8 mouse cellular contexts compared by ENCODE assay signal in genomic region chr11:22981543-22981950, GRCm38 (mm10). TPM values are rescaled to one million over a fixed set of nuclear protein-coding genes. Genes with fewer than 3 reads are reported as not detected.
DNase-seq lines count a peak whose midpoint lies in the region; ATAC-seq lines count a peak whose summit lies in the region.

No protein-coding gene starts in this region.

- peak overlapping the region; percentile 97 for H3K27ac ChIP-seq in lung, embryonic 15.5 days
- peak overlapping the region; percentile 98 for H3K27ac ChIP-seq in embryonic facial prominence, embryonic 13.5 days
- peak overlapping the region; percentile 91 for H3K27ac ChIP-seq in hindbrain, embryonic 14.5 days

- peak overlapping the region; percentile 73 for H3K9ac ChIP-seq in lung, embryonic 15.5 days
- peak overlapping the region; percentile 86 for H3K9ac ChIP-seq in embryonic facial prominence, embryonic 13.5 days
- peak overlapping the region; percentile 65 for H3K9ac ChIP-seq in hindbrain, embryonic 14.5 days

- H3K27me3 ChIP-seq in lung, embryonic 15.5 days, result no peaks in the 10 kb centered on the region
- no peaks in the 10 kb centered on the region for H3K27me3 ChIP-seq in embryonic facial prominence, embryonic 13.5 days
- no peaks in the 10 kb centered on the region for H3K27me3 ChIP-seq in hindbrain, embryonic 14.5 days (ENCODE audit: control insufficient read depth, insufficient read depth, low read length)

- DNase-seq in lung, postnatal 10 days, result no peak
- DNase-seq in hindbrain, embryonic 14.5 days (ENCODE audit: low spot score), result no peak
- DNase-seq in urinary bladder, postnatal 14 days (ENCODE audit: low spot score), result no peak
- no peak for DNase-seq in urinary bladder, postnatal 36 days (ENCODE audit: low spot score in 2 of 2)
- no peak for DNase-seq in layer of hippocampus, adult 18-20 months (ENCODE audit: low spot score in 2 of 2)

- ATAC-seq in lung, embryonic 15.5 days (ENCODE audit: borderline replicate concordance, extremely low read depth, low FRiP score, low TSS enrichment), result peak; percentile 40; the same call in 1 of the 2 replicates
- no peak for ATAC-seq in embryonic facial prominence, embryonic 13.5 days (ENCODE audit: insufficient number of reproducible peaks, insufficient read depth, low FRiP score, low TSS enrichment, low read depth)
- peak; percentile 34 for ATAC-seq in hindbrain, embryonic 14.5 days (ENCODE audit: low FRiP score)
- ATAC-seq in megakaryocyte-erythroid progenitor cell, adult 5-6 weeks (replicated peaks; ENCODE audit: low FRiP score, low TSS enrichment, poor library complexity, severe bottlenecking), result peak; percentile 38

- WGBS in lung, embryonic 15.5 days, result under 1% methylated on average over 12 of the region's 12 CpGs
- WGBS in embryonic facial prominence, embryonic 13.5 days, result 4% methylated on average over 12 of the region's 12 CpGs
- WGBS in hindbrain, embryonic 14.5 days, result 3% methylated on average over 12 of the region's 12 CpGs

- peak overlapping the region; percentile 70 for H3K4me2 ChIP-seq in lung, embryonic 15.5 days
- H3K4me2 ChIP-seq in embryonic facial prominence, embryonic 13.5 days, result peak overlapping the region; percentile 78
- peak overlapping the region; percentile 60 for H3K4me2 ChIP-seq in hindbrain, embryonic 14.5 days (replicated peaks)

- H3K4me1 ChIP-seq in lung, embryonic 15.5 days, result peaks cover 20% of the 10 kb centered on the region
- H3K4me1 ChIP-seq in embryonic facial prominence, embryonic 13.5 days, result peaks cover 21% of the 10 kb centered on the region
- peaks cover 27% of the 10 kb centered on the region for H3K4me1 ChIP-seq in hindbrain, embryonic 14.5 days (replicated peaks; ENCODE audit: control insufficient read depth, insufficient read depth, low read length)

- peak overlapping the region; percentile 67 for H3K4me3 ChIP-seq in lung, embryonic 15.5 days
- H3K4me3 ChIP-seq in embryonic facial prominence, embryonic 13.5 days, result peak overlapping the region; percentile 70
- H3K4me3 ChIP-seq in hindbrain, embryonic 14.5 days (replicated peaks; ENCODE audit: low read length), result peak overlapping the region; percentile 51

- no peaks in the 10 kb centered on the region for H3K9me3 ChIP-seq in lung, embryonic 15.5 days
- H3K9me3 ChIP-seq in embryonic facial prominence, embryonic 13.5 days, result no peaks in the 10 kb centered on the region
- no peaks in the 10 kb centered on the region for H3K9me3 ChIP-seq in hindbrain, embryonic 14.5 days (ENCODE audit: control insufficient read depth, low read length)

- peaks cover 16% of the 10 kb centered on the region; the same call in 1 of the 2 replicates for H3K36me3 ChIP-seq in lung, embryonic 15.5 days
- H3K36me3 ChIP-seq in embryonic facial prominence, embryonic 13.5 days, result peaks cover 19% of the 10 kb centered on the region
- peaks cover 17% of the 10 kb centered on the region for H3K36me3 ChIP-seq in hindbrain, embryonic 14.5 days (replicated peaks; ENCODE audit: control insufficient read depth, insufficient read depth)

RNA-seq across cellular contexts. Expression of gene Gm28048, which starts 0.3 kb away (rescaled TPM):
- 14.6 and 16.3 TPM in 2 replicates for polyA plus RNA-seq in lung, embryonic 15.5 days (2015; fragmentation: Nextera tagmentation; extraction: Ambion mirVana)
- 8.6 and 12.3 TPM in 2 replicates for polyA plus RNA-seq in embryonic facial prominence, embryonic 13.5 days (2015; fragmentation: Nextera tagmentation; extraction: Ambion mirVana)
- 3.2 and 4.3 TPM in 2 replicates for polyA plus RNA-seq in hindbrain, embryonic 14.5 days (2014; fragmentation: Nextera tagmentation; extraction: Ambion mirVana)
- total RNA-seq in megakaryocyte-erythroid progenitor cell, adult 5-6 weeks (2014; fragmentation: Nextera tagmentation), result 31.4 and 32.3 TPM in 2 replicates
- total RNA-seq in megakaryocyte-erythroid progenitor cell, adult 5-6 weeks (2017), result 33.9 and 42.3 TPM in 2 replicates
- 1 to 10 TPM; 8.6 to 9.3 TPM for total RNA-seq in layer of hippocampus, adult 18-20 months (2021)

RNA-seq across cellular contexts. Expression of gene Commd1, which starts 0.6 kb away (rescaled TPM):
- 368 and 400 TPM in 2 replicates for polyA plus RNA-seq in lung, embryonic 15.5 days (2015; fragmentation: Nextera tagmentation; extraction: Ambion mirVana)
- 387 and 398 TPM in 2 replicates for polyA plus RNA-seq in embryonic facial prominence, embryonic 13.5 days (2015; fragmentation: Nextera tagmentation; extraction: Ambion mirVana)
- polyA plus RNA-seq in hindbrain, embryonic 14.5 days (2014; fragmentation: Nextera tagmentation; extraction: Ambion mirVana), result 247 and 282 TPM in 2 replicates
- 74.4 and 174 TPM in 2 replicates for total RNA-seq in megakaryocyte-erythroid progenitor cell, adult 5-6 weeks (2014; fragmentation: Nextera tagmentation)
- total RNA-seq in megakaryocyte-erythroid progenitor cell, adult 5-6 weeks (2017), result 63.0 and 95.3 TPM in 2 replicates
- 10 to 100 TPM; 58.4 to 63.7 TPM for total RNA-seq in layer of hippocampus, adult 18-20 months (2021)

RNA-seq across cellular contexts. Expression of gene Cct4, which starts 8.8 kb away (rescaled TPM):
- polyA plus RNA-seq in lung, embryonic 15.5 days (2015; fragmentation: Nextera tagmentation; extraction: Ambion mirVana), result 265 and 271 TPM in 2 replicates
- polyA plus RNA-seq in embryonic facial prominence, embryonic 13.5 days (2015; fragmentation: Nextera tagmentation; extraction: Ambion mirVana), result 285 and 289 TPM in 2 replicates
- 317 and 326 TPM in 2 replicates for polyA plus RNA-seq in hindbrain, embryonic 14.5 days (2014; fragmentation: Nextera tagmentation; extraction: Ambion mirVana)
- 311 and 390 TPM in 2 replicates for total RNA-seq in megakaryocyte-erythroid progenitor cell, adult 5-6 weeks (2014; fragmentation: Nextera tagmentation)
- 447 and 464 TPM in 2 replicates for total RNA-seq in megakaryocyte-erythroid progenitor cell, adult 5-6 weeks (2017)
- 100 to 1,000 TPM; 115 to 123 TPM for total RNA-seq in layer of hippocampus, adult 18-20 months (2021)

RNA-seq across cellular contexts. Expression of gene Zrsr1, which starts 9.7 kb away (rescaled TPM):
- polyA plus RNA-seq in lung, embryonic 15.5 days (2015; fragmentation: Nextera tagmentation; extraction: Ambion mirVana), result 2.8 and 2.9 TPM in 2 replicates
- 4.0 and 4.8 TPM in 2 replicates for polyA plus RNA-seq in embryonic facial prominence, embryonic 13.5 days (2015; fragmentation: Nextera tagmentation; extraction: Ambion mirVana)
- polyA plus RNA-seq in hindbrain, embryonic 14.5 days (2014; fragmentation: Nextera tagmentation; extraction: Ambion mirVana), result 8.2 and 8.5 TPM in 2 replicates
- 6.4 and 7.3 TPM in 2 replicates for total RNA-seq in megakaryocyte-erythroid progenitor cell, adult 5-6 weeks (2014; fragmentation: Nextera tagmentation)
- 16.3 and 23.6 TPM in 2 replicates for total RNA-seq in megakaryocyte-erythroid progenitor cell, adult 5-6 weeks (2017)
- 10 to 100 TPM; 71.3 to 72.3 TPM for total RNA-seq in layer of hippocampus, adult 18-20 months (2021)

RNA-seq across cellular contexts. Expression of gene Fam161a, which starts 25.8 kb away (rescaled TPM):
- polyA plus RNA-seq in lung, embryonic 15.5 days (2015; fragmentation: Nextera tagmentation; extraction: Ambion mirVana), result 5.5 and 5.8 TPM in 2 replicates
- polyA plus RNA-seq in embryonic facial prominence, embryonic 13.5 days (2015; fragmentation: Nextera tagmentation; extraction: Ambion mirVana), result 3.6 and 3.7 TPM in 2 replicates
- 5.7 and 9.0 TPM in 2 replicates for polyA plus RNA-seq in hindbrain, embryonic 14.5 days (2014; fragmentation: Nextera tagmentation; extraction: Ambion mirVana)
- 1.2 and 4.3 TPM in 2 replicates for total RNA-seq in megakaryocyte-erythroid progenitor cell, adult 5-6 weeks (2014; fragmentation: Nextera tagmentation)
- 2.4 and 3.0 TPM in 2 replicates for total RNA-seq in megakaryocyte-erythroid progenitor cell, adult 5-6 weeks (2017)
- total RNA-seq in layer of hippocampus, adult 18-20 months (2021), result 1 to 10 TPM; 3.2 to 4.2 TPM
